Mouse (Mus musculus): Measurements from ENCODE around the gene Tmem150c. TPM values are rescaled to one million over a fixed set of nuclear protein-coding genes. Genes with fewer than 3 reads are reported as not detected.

Tmem150c gene
- polyA plus RNA-seq, 1 experiment from 2014 or later = 2.3 TPM

- peak overlapping the region; percentile 22; the same call in 1 of the 2 replicates for H3K27ac ChIP-seq
- no peak overlapping the region for H3K4me2 ChIP-seq (replicated peaks)
- H3K4me1 ChIP-seq (replicated peaks) = 0 out of 2 replicates have a peak, but pooled peaks cover 5% of the 10 kb centered on the region
- ATAC-seq = no peak
- no peaks in the 10 kb centered on the region for H3K36me3 ChIP-seq
- H3K27me3 ChIP-seq (replicated peaks) = no peaks in the 10 kb centered on the region
- no peak overlapping the region for H3K9ac ChIP-seq
- 69% methylated on average over 3 of the region's 3 CpGs for WGBS
- no peaks in the 10 kb centered on the region for H3K9me3 ChIP-seq
- H3K4me3 ChIP-seq (replicated peaks) = no peak overlapping the region
Measured at GRCm38 (mm10) chr5:100187035-100187901, 27.7 kb upstream of the Tmem150c start.

- peak overlapping the region; percentile 22; the same call in 1 of the 2 replicates for H3K27ac ChIP-seq
- no peak overlapping the region for H3K9ac ChIP-seq
- H3K4me1 ChIP-seq (replicated peaks) = peaks cover 8% of the 10 kb centered on the region
- no peaks in the 10 kb centered on the region for H3K36me3 ChIP-seq
- H3K9me3 ChIP-seq = no peaks in the 10 kb centered on the region
- WGBS = 23% methylated on average over 7 of the region's 7 CpGs
- no peak overlapping the region for H3K4me2 ChIP-seq (replicated peaks)
- ATAC-seq = no peak
- H3K4me3 ChIP-seq (replicated peaks) = no peak overlapping the region
- no peaks in the 10 kb centered on the region for H3K27me3 ChIP-seq (replicated peaks)
Measured at GRCm38 (mm10) chr5:100186618-100187017, 27.0 kb upstream of the Tmem150c start.

GRCm38 (mm10) chr5:100185895-100186294 lies 26.3 kb upstream of the Tmem150c start:
- peak; percentile 56 for ATAC-seq
- Histone ChIP-seq H3K27me3 (replicated peaks) (no peaks in the 10 kb centered on the region), H3K4me2 (replicated peaks) (no peak overlapping the region), H3K36me3 (no peaks in the 10 kb centered on the region), H3K4me1 (replicated peaks) (peaks cover 12% of the 10 kb centered on the region), H3K9ac (no peak overlapping the region), H3K9me3 (no peaks in the 10 kb centered on the region), H3K4me3 (replicated peaks) (no peak overlapping the region), H3K27ac (no peak overlapping the region)
- 22% methylated on average over 7 of the region's 7 CpGs for WGBS

GRCm38 (mm10) chr5:100181011-100181410 lies 21.4 kb upstream of the Tmem150c start:
- Histone ChIP-seq H3K9ac (no peak overlapping the region), H3K27ac (no peak overlapping the region), H3K27me3 (replicated peaks) (no peaks in the 10 kb centered on the region), H3K4me1 (replicated peaks) (peaks cover 8% of the 10 kb centered on the region), H3K9me3 (no peaks in the 10 kb centered on the region), H3K4me3 (replicated peaks) (no peak overlapping the region), H3K4me2 (replicated peaks) (no peak overlapping the region), H3K36me3 (no peaks in the 10 kb centered on the region)
- WGBS = 41% methylated on average over 1 of the region's 1 CpGs
- ATAC-seq = no peak

- no peak for ATAC-seq
- no peak overlapping the region for H3K4me2 ChIP-seq (replicated peaks)
Measured at GRCm38 (mm10) chr5:100178781-100179165, 19.2 kb upstream of the Tmem150c start.

GRCm38 (mm10) chr5:100178122-100178780 lies 18.6 kb upstream of the Tmem150c start:
- no peak overlapping the region for H3K4me3 ChIP-seq (replicated peaks)
- no peak for ATAC-seq
- 78% methylated on average over 4 of the region's 4 CpGs for WGBS
- H3K27ac ChIP-seq = no peak overlapping the region
- H3K27me3 ChIP-seq (replicated peaks) = no peaks in the 10 kb centered on the region
- no peaks in the 10 kb centered on the region for H3K9me3 ChIP-seq
- no peak overlapping the region for H3K4me2 ChIP-seq (replicated peaks)
- H3K36me3 ChIP-seq = no peaks in the 10 kb centered on the region
- H3K9ac ChIP-seq = no peak overlapping the region
- peaks cover 8% of the 10 kb centered on the region for H3K4me1 ChIP-seq (replicated peaks)

More at GRCm38 (mm10) chr5:100178781-100179165, 19.2 kb upstream of the Tmem150c start:
- Histone ChIP-seq H3K9ac (no peak overlapping the region), H3K36me3 (no peaks in the 10 kb centered on the region), H3K4me1 (replicated peaks) (peaks cover 8% of the 10 kb centered on the region), H3K27me3 (replicated peaks) (no peaks in the 10 kb centered on the region), H3K4me3 (replicated peaks) (no peak overlapping the region), H3K27ac (no peak overlapping the region), H3K9me3 (no peaks in the 10 kb centered on the region)
- 68% methylated on average over 2 of the region's 2 CpGs for WGBS

GRCm38 (mm10) chr5:100177547-100177946 lies 17.9 kb upstream of the Tmem150c start:
- Histone ChIP-seq H3K9me3 (no peaks in the 10 kb centered on the region), H3K4me3 (replicated peaks) (no peak overlapping the region), H3K27me3 (replicated peaks) (no peaks in the 10 kb centered on the region), H3K4me2 (replicated peaks) (no peak overlapping the region), H3K27ac (no peak overlapping the region), H3K36me3 (no peaks in the 10 kb centered on the region), H3K4me1 (replicated peaks) (peaks cover 8% of the 10 kb centered on the region), H3K9ac (no peak overlapping the region)
- no peak for ATAC-seq
- 50% methylated on average over 5 of the region's 5 CpGs for WGBS

- Histone ChIP-seq H3K9ac (no peak overlapping the region), H3K36me3 (no peaks in the 10 kb centered on the region), H3K27ac (no peak overlapping the region), H3K9me3 (no peaks in the 10 kb centered on the region), H3K4me1 (replicated peaks) (no peaks in the 10 kb centered on the region), H3K27me3 (replicated peaks) (no peaks in the 10 kb centered on the region), H3K4me3 (replicated peaks) (no peak overlapping the region), H3K4me2 (replicated peaks) (no peak overlapping the region)
- 74% methylated on average over 5 of the region's 5 CpGs for WGBS
- no peak for ATAC-seq
Measured at GRCm38 (mm10) chr5:100176096-100176495, 16.5 kb upstream of the Tmem150c start.

GRCm38 (mm10) chr5:100175582-100175981 lies 16.0 kb upstream of the Tmem150c start:
- ATAC-seq = no peak
- H3K27me3 ChIP-seq (replicated peaks) = no peaks in the 10 kb centered on the region
- 81% methylated on average over 7 of the region's 7 CpGs for WGBS
- H3K27ac ChIP-seq = no peak overlapping the region
- no peaks in the 10 kb centered on the region for H3K4me1 ChIP-seq (replicated peaks)
- H3K4me3 ChIP-seq (replicated peaks) = no peak overlapping the region
- no peaks in the 10 kb centered on the region for H3K9me3 ChIP-seq
- no peak overlapping the region for H3K9ac ChIP-seq
- H3K4me2 ChIP-seq (replicated peaks) = no peak overlapping the region
- H3K36me3 ChIP-seq = no peaks in the 10 kb centered on the region

GRCm38 (mm10) chr5:100172104-100172503 lies 12.5 kb upstream of the Tmem150c start:
- Histone ChIP-seq H3K9me3 (no peaks in the 10 kb centered on the region), H3K27ac (no peak overlapping the region), H3K4me1 (replicated peaks) (no peaks in the 10 kb centered on the region), H3K36me3 (no peaks in the 10 kb centered on the region), H3K9ac (no peak overlapping the region), H3K4me3 (replicated peaks) (no peak overlapping the region), H3K27me3 (replicated peaks) (no peaks in the 10 kb centered on the region), H3K4me2 (replicated peaks) (no peak overlapping the region)
- ATAC-seq = no peak
- WGBS = 77% methylated on average over 4 of the region's 4 CpGs

GRCm38 (mm10) chr5:100166591-100167491 lies 7.2 kb upstream of the Tmem150c start:
- Histone ChIP-seq H3K27me3 (replicated peaks) (no peaks in the 10 kb centered on the region), H3K9me3 (no peaks in the 10 kb centered on the region), H3K4me2 (replicated peaks) (no peak overlapping the region), H3K36me3 (no peaks in the 10 kb centered on the region), H3K9ac (no peak overlapping the region), H3K4me1 (replicated peaks) (0 out of 2 replicates have a peak, but pooled peaks cover 3% of the 10 kb centered on the region), H3K27ac (no peak overlapping the region), H3K4me3 (replicated peaks) (no peak overlapping the region)
- no peak for ATAC-seq
- 51% methylated on average over 14 of the region's 14 CpGs for WGBS

- WGBS = 58% methylated on average over 7 of the region's 7 CpGs
- H3K4me3 ChIP-seq (replicated peaks) = no peak overlapping the region
- H3K9me3 ChIP-seq = no peaks in the 10 kb centered on the region
- no peaks in the 10 kb centered on the region for H3K36me3 ChIP-seq
- no peak for ATAC-seq
- 0 out of 2 replicates have a peak, but pooled peaks cover 3% of the 10 kb centered on the region for H3K4me1 ChIP-seq (replicated peaks)
- peaks cover 3% of the 10 kb centered on the region; the same call in 1 of the 2 replicates for H3K27me3 ChIP-seq (replicated peaks)
- no peak overlapping the region for H3K27ac ChIP-seq
- H3K4me2 ChIP-seq (replicated peaks) = no peak overlapping the region
- no peak overlapping the region for H3K9ac ChIP-seq
Measured at GRCm38 (mm10) chr5:100163368-100163767, 3.8 kb upstream of the Tmem150c start.
